Mouse (Mus musculus): Measurements from ENCODE around the gene Zfp454.

DNA sequence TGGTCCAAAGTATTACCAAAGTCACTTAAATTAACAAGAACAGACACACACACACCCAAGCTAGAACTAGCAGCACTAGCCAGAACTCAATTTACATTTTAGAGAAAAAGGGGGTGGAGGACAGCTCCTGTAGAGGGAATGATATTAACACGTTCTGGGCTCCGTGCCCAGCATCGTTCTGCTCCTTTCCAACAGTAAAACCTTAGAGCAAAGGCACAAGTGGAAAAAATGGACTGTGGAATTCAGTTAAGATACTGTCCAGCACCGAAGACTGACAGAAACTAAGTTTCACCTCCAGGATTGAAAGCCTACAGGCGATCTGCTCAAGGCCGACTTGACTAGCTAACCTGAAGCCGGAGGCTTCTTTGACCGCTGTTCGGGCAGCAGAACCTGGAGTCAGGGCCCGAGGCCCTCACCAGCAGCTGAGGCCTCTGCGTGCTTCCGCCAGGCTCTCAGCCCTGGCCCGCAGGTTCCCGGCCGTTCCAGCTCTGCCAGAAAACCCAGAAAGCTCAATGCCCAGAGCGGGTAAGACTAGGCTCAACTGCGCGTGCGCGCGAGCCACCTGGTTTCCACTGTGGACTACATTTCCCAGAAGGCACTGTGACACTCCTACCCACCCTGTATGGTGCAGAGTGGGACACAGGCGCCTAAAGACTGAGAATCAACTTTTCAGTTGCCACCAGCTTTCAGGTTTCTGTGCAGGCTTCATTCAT, 46.3 kb downstream of the Zfp454 start, which contains the start of gene Zfp879:
- TF ChIP-seq CTCF (IDR thresholded peaks at IDR 0.05; ENCODE audit: low read depth, low read length): no peak
- no peak for TF ChIP-seq POLR2A (IDR thresholded peaks at IDR 0.05; ENCODE audit: borderline replicate concordance, low read depth, low read length)
